Mouse (Mus musculus) midbrain, embryonic 13.5 days (tissue): Measurements from ENCODE around the gene Tm7sf2. TPM values are rescaled to one million over a fixed set of nuclear protein-coding genes. Genes with fewer than 3 reads are reported as not detected.

ENCODE experiments used
- ATAC-seq: fragments of 200-750 bp; cut with Nextera tagmentation; 2 replicates; pipeline ENCODE4 v1.8.0; 2017; ENCODE audit warnings: mild to moderate bottlenecking, moderate TSS enrichment, moderate library complexity
- H3K27ac ChIP-seq: fragments of 300-500 bp; sonication (generic); 2 replicates; pipeline ENCODE4 v1.5.1; 2015; ENCODE audit warnings: inconsistent platforms, mild to moderate bottlenecking, moderate library complexity
- H3K27me3 ChIP-seq: fragments of 300-500 bp; sonication (generic); 2 replicates; pipeline ENCODE4 v1.6.1; 2015; ENCODE audit warnings: mild to moderate bottlenecking, inconsistent platforms
- H3K36me3 ChIP-seq: fragments of 300-500 bp; sonication (generic); 2 replicates; pipeline ENCODE4 v1.6.1; 2015; ENCODE audit warnings: mild to moderate bottlenecking, inconsistent platforms
- H3K4me1 ChIP-seq: fragments of 300-500 bp; sonication (generic); replicated peaks from 2 replicates; pipeline ENCODE4 v1.6.1; 2015; ENCODE audit warnings: inconsistent platforms
- H3K4me2 ChIP-seq: fragments of 300-500 bp; sonication (generic); replicated peaks from 2 replicates; pipeline ENCODE4 v1.6.1; 2015; ENCODE audit warnings: moderate library complexity, mild to moderate bottlenecking, inconsistent platforms
- H3K4me3 ChIP-seq: fragments of 300-500 bp; sonication (generic); replicated peaks from 2 replicates; pipeline ENCODE4 v1.5.1; 2015; ENCODE audit warnings: mild to moderate bottlenecking, inconsistent platforms
- H3K9ac ChIP-seq: fragments of 300-500 bp; sonication (generic); replicated peaks from 2 replicates; pipeline ENCODE4 v1.6.1; 2015; ENCODE audit warnings: mild to moderate bottlenecking, inconsistent platforms
- H3K9me3 ChIP-seq: fragments of 300-500 bp; sonication (generic); 2 replicates; pipeline ENCODE4 v1.6.1; 2016; ENCODE audit warnings: mild to moderate bottlenecking, inconsistent platforms
- WGBS: fragments of 180-500 bp; shearing (Covaris S2); methylation state at CpG from one replicate; pipeline ENCODE4 v1.1.7; 2015; 5-methylcytosine and 5-hydroxymethylcytosine counted together
- polyA plus RNA-seq: library from polyadenylated mRNA; unstranded; fragments of >200 nt; fragmentation: Nextera tagmentation; extraction: Ambion mirVana; gene quantifications from 2 replicates; pipeline ENCODE4 v1.2.1, GENCODE M21; 2015

The Tm7sf2 gene
- polyA plus RNA-seq, 1 experiment from 2014 or later, result 44.1 TPM

DNA sequence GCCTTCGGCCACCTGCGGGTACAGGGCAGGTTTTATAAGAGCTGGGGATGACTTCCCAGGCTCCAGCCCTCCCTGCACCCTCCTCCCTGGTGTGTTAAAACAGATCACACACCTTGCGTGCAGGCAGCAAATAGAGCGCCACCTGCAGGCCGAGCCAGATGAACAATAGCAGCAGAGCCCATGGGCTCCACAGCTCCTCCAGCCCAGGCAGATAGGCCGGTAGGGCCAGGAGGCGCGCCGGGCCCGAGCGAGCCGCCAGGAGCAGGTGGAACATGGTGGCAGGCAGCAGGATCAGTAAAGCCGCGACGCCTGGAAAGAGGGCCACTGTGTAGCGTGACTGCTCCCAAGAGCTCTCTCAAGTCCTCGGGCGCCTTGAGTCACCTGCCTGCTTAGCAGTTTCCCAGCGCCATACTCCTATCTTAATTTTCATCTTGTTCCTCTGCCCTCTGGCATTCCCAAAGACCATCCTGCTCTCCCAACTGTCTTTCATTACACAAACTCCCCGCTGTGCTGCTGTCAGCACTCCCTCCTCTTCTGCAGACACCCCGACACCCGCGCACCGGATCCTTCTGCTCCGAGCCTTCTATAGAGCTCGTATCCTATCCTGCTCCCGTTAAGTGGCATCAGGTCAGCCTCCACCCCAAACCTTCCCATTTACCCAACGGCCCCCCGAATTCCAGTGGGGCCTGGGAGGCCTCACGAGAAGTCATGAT lies 1.0 kb downstream of the Tm7sf2 start:
- Histone ChIP-seq H3K36me3 (peaks cover 28% of the 10 kb centered on the region), H3K27me3 (no peaks in the 10 kb centered on the region), H3K4me3 (peak overlapping the region; percentile 62), H3K4me2 (peak overlapping the region; percentile 93), H3K9me3 (no peaks in the 10 kb centered on the region), H3K27ac (peak overlapping the region; percentile 93), H3K9ac (peak overlapping the region; percentile 84), H3K4me1 (peaks cover 48% of the 10 kb centered on the region)
- ATAC-seq, result peak; percentile 76
- WGBS, result under 1% methylated on average over 30 of the region's 30 CpGs

DNA sequence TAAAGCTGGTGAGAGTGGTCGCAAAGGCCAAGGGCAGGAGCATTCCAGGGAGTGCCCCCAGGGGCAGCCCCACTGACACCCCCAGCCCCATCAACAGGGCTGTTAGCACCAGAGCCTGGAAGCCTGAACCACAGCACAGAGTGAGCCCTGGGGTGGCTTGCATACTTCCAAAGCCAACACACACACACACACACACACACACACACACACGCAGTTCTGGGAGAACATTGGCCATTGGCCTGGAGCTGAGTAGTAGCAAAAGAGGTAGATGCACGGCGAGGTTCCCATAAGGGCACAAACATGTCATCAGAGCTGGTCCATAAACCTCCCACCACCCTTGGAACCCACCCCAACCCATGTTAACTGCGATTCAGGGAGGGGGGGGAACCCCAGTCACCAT lies 1.6 kb downstream of the Tm7sf2 start:
- H3K4me1 ChIP-seq, result peaks cover 54% of the 10 kb centered on the region
- H3K4me3 ChIP-seq, result peak overlapping the region; percentile 62
- 43% methylated on average over 5 of the region's 5 CpGs for WGBS
- H3K36me3 ChIP-seq, result peaks cover 28% of the 10 kb centered on the region
- peak overlapping the region; percentile 93 for H3K4me2 ChIP-seq
- H3K9ac ChIP-seq, result peak overlapping the region; percentile 84
- H3K27ac ChIP-seq, result peak overlapping the region; percentile 93
- H3K9me3 ChIP-seq, result no peaks in the 10 kb centered on the region
- H3K27me3 ChIP-seq, result no peaks in the 10 kb centered on the region
- ATAC-seq, result peak; percentile 35

DNA sequence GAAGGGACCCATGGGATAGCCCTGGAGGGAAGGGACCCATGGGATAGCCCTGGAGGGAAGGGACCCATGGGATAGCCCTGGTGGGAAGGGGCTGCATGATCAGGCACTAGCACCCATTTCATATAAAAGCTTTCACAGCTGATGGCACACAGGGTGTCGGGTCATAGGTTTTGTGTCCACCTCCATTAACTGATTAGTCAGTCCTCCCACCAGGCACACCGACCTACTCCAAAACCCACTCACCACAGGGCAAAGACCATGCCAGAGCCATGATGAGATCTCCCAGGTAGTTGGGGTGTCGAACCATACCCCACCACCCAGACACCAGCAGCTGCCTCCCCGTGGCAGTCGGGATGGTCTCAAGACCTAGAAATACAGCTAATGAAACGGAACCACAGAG lies 5.1 kb downstream of the Tm7sf2 start:
- WGBS, result 93% methylated on average over 6 of the region's 6 CpGs
- Histone ChIP-seq H3K27me3 (no peaks in the 10 kb centered on the region), H3K4me3 (peak overlapping the region; percentile 91; the same call in 1 of the 2 replicates), H3K4me2 (peak overlapping the region; percentile 99), H3K9me3 (no peaks in the 10 kb centered on the region), H3K27ac (no peak overlapping the region), H3K36me3 (peaks cover 10% of the 10 kb centered on the region), H3K9ac (peak overlapping the region; percentile 98), H3K4me1 (peaks cover 65% of the 10 kb centered on the region)
- no peak for ATAC-seq

DNA sequence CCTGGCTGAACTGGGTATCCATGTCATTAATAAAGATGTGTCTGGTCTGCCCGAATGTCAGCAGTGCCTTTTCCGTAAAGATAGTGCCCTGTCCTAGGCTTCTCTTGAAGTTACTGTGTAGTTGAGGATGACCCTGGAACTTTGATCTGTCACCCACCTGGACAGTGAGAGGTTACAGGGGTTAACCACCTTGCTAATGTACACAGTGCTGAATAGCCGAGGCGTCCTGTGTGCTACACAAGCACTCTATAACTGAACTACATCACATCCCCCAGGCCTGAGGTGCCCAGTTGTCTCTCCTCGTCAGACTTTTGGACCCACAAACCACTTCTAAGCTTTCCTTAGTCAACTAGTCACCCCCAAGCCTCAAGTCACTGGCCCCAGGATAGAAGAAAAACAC lies 5.8 kb downstream of the Tm7sf2 start:
- Histone ChIP-seq H3K9me3 (no peaks in the 10 kb centered on the region), H3K4me2 (peak overlapping the region; percentile 99), H3K4me3 (peak overlapping the region; percentile 91), H3K27me3 (no peaks in the 10 kb centered on the region), H3K4me1 (peaks cover 59% of the 10 kb centered on the region), H3K9ac (peak overlapping the region; percentile 98), H3K36me3 (peaks cover 10% of the 10 kb centered on the region), H3K27ac (0 out of 2 replicates have a peak overlapping the region, but pooled peaks have one; percentile 93)
- ATAC-seq, result no peak
- 77% methylated on average over 5 of the region's 5 CpGs for WGBS

DNA sequence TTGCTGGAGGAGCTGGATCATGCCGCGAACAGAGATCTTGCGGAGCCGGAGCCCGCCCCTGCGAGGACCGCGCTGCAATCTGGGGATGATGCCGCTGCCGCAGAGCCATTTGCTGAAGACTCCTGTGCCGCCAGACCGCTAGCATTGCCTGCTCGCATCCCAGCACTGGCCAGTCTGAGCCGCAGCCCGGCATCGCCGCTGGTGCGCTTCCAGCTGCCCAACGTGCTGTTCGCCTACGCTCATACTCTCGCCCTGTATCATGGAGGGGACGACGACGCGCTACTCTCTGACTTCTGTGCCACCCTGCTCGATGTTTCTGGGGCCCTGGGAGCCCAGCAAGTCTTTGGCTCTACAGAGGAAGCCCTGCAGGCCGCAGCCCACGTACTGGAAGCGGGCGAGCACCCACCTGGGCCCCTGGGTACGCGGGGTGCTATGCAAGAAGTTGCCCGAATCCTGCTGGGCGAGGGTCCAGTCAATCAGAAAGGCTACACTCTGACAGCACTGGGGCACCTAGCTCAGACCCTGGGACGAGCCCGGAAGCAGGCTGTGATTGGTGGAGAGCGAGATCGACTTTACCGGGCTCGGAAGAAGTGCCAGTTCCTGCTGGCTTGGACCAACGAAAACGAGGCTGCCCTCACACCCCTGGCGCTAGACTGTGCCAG lies 6.4 kb downstream of the Tm7sf2 start:
- peak; percentile 12; the same call in 1 of the 2 replicates for ATAC-seq
- 3% methylated on average over 44 of the region's 44 CpGs for WGBS

DNA sequence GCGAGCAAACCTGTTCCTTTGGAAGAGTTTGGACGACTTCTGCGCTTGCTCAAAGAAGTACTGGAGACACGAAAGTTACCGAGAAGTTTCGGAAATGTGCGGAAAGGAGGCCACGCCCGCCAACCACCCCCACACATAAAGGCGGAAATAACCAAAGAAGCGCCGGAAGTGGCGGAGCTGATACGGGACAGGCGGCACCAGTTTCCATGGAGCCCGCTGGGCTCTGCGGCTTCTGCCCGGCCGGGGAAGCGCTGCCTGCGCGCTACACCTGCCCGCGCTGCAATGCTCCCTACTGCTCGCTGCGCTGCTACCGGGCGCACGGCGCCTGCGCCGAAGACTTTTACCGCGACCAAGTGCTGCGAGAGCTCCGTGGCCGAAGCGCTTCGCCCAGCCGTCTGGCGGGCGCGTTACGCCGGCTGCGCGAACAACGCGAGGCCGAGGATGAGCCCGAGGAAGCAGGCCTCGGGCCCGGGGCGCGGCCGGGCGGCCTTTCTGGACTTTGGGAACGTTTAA lies 7.1 kb downstream of the Tm7sf2 start, which contains the start of gene Znhit2:
Znhit2 (plus strand) TSS at position 172 of the 513 bp plus-strand sequence.
- peak within 1 kb of the TSS; percentile 98 for H3K9ac ChIP-seq
- H3K27me3 ChIP-seq, result no peaks in the 10 kb centered on the region
- WGBS, result under 1% methylated on average over 58 of the region's 58 CpGs
- peak; percentile 77 for ATAC-seq
- no peaks in the 10 kb centered on the region for H3K9me3 ChIP-seq
- peaks cover 10% of the 10 kb centered on the region for H3K36me3 ChIP-seq
- peaks cover 56% of the 10 kb centered on the region for H3K4me1 ChIP-seq
- peak within 1 kb of the TSS; percentile 99 for H3K4me2 ChIP-seq
- H3K27ac ChIP-seq, result peak within 1 kb of the TSS; percentile 93
- H3K4me3 ChIP-seq, result peak within 1 kb of the TSS; percentile 91

More for the DNA sequence above, 6.4 kb downstream of the Tm7sf2 start:
- H3K4me1 ChIP-seq, result peaks cover 56% of the 10 kb centered on the region
- peak overlapping the region; percentile 91 for H3K4me3 ChIP-seq
- peaks cover 10% of the 10 kb centered on the region for H3K36me3 ChIP-seq
- H3K9me3 ChIP-seq, result no peaks in the 10 kb centered on the region
- H3K27ac ChIP-seq, result peak overlapping the region; percentile 93
- peak overlapping the region; percentile 98 for H3K9ac ChIP-seq
- H3K4me2 ChIP-seq, result peak overlapping the region; percentile 99
- no peaks in the 10 kb centered on the region for H3K27me3 ChIP-seq

DNA sequence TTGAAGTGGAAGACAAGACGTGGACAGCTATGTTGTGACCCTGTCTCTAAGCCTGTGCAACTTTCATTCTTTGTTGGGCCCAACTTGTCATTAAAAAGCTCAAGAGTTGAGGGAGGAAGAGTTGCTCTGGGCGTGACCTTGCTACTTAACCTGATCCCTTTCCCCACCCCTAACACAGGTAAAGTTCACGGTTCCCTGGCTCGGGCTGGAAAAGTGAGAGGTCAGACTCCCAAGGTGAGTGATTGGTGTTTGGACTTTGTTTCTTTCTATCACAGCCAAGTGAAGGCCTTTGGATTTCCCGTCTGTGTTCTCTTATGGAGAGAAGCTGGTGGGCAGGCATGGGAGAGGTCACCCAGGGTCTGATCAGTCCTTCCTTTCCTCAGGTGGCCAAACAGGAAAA lies 9.2 kb downstream of the Tm7sf2 start:
- Histone ChIP-seq H3K4me3 (peak overlapping the region; percentile 81), H3K36me3 (peaks cover 28% of the 10 kb centered on the region), H3K27ac (no peak overlapping the region)

DNA sequence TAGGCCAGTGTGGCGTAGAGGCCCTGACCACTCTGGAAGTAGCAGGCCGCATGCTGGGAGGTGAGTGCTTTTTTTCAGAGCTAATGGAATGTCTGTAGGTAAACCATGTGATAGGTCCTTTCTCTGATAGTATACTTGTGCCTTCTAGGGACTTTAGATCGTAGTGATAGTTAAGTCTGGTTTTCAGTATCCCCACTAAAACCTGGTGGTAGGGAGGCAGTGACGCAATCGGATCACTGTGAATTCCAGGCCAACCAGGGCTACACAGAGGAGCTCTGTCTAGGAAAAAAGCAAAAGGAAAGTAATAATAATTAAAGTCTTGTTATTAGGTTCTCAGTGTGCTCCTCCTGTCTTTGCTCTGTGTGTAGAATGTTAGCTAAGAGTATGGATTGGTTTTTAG lies 9.7 kb downstream of the Tm7sf2 start:
- peak overlapping the region; percentile 91 for H3K9ac ChIP-seq
- peaks cover 32% of the 10 kb centered on the region for H3K36me3 ChIP-seq
- peaks cover 46% of the 10 kb centered on the region for H3K4me1 ChIP-seq
- H3K27me3 ChIP-seq, result no peaks in the 10 kb centered on the region
- H3K9me3 ChIP-seq, result no peaks in the 10 kb centered on the region
- 0 out of 2 replicates have a peak, but pooled peaks have one; percentile 0 for ATAC-seq
- H3K4me2 ChIP-seq, result peak overlapping the region; percentile 86
- H3K27ac ChIP-seq, result no peak overlapping the region
- 35% methylated on average over 5 of the region's 5 CpGs for WGBS
- peak overlapping the region; percentile 81 for H3K4me3 ChIP-seq

More for the DNA sequence above, 9.2 kb downstream of the Tm7sf2 start:
- Histone ChIP-seq H3K4me1 (peaks cover 51% of the 10 kb centered on the region), H3K9me3 (no peaks in the 10 kb centered on the region), H3K9ac (peak overlapping the region; percentile 91), H3K4me2 (peak overlapping the region; percentile 86), H3K27me3 (no peaks in the 10 kb centered on the region)
- WGBS, result 82% methylated on average over 5 of the region's 5 CpGs
- ATAC-seq, result no peak

DNA sequence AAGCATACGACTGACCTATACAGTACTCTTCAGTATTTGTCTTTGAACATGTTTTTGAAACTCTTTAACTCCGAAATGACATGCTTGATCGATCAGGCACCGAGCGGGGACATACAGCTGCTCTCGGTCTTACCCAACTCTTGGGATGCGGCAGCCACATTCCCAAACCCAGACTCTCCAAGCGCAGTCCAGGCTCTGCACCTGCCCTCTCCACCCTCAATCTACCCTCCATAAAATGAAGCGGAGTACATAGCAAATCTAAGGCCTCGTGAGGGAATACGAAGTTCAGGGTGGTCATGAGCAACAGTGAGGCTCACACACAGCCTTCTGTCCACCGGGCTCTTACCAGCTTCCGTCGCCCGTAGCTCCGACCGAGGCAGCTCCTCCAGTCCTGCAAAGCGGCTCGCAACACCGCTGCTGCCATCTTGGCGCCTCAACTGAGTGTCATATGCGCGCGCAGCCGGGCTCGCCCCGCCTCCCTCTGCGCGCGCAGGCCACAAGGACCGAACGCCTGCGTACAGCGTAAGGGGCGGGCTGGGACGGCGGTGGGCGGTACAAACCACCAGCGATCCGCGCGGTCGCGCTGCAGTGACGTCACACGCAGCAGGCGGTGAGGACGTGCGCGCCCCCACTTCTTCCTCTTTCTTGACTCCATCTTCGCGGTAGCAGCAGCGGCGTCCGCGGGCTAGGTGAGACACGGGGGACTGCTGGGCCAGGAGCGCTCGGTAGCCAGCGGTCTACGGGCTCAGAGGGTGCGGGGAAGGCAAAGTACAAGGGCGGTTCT lies 10.7 kb downstream of the Tm7sf2 start, which contains the start of the genes Mrpl49 and Fau:
Mrpl49 (minus strand) TSS at position 473 of the 784 bp plus-strand sequence.
Fau (plus strand) TSS at position 532 of the 784 bp plus-strand sequence.
- Histone ChIP-seq H3K4me2 (peak within 1 kb of the TSS; percentile 87), H3K27me3 (no peaks in the 10 kb centered on the region), H3K4me1 (peaks cover 36% of the 10 kb centered on the region), H3K4me3 (peak within 1 kb of the TSS; percentile 81), H3K9ac (peak within 1 kb of the TSS; percentile 91), H3K27ac (peak within 1 kb of the TSS; percentile 81), H3K9me3 (no peaks in the 10 kb centered on the region), H3K36me3 (peaks cover 43% of the 10 kb centered on the region)
- WGBS, result under 1% methylated on average over 63 of the region's 63 CpGs
- peak; percentile 88 for ATAC-seq

DNA sequence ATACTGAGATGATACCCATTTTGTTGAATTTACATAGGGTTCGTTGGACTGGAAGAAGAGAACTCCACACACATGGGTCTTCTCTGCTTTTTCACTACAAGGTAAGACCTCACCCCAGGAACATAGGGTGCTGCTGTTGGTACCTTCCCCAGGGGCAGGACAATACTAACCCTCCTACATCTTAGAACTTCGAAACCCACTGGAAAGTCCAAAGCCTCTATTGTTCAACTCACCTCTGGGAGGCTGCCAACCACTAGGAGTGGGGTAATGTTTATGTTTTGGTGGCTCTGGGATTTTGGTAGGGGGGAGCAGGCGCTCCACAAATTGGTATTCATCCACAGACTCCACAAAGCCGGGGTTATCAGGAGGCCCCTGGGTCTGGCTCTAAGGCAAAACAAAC lies 11.5 kb downstream of the Tm7sf2 start:
- H3K9ac ChIP-seq, result peak overlapping the region; percentile 78
- H3K36me3 ChIP-seq, result peaks cover 51% of the 10 kb centered on the region
- H3K27ac ChIP-seq, result no peak overlapping the region
- ATAC-seq, result no peak
- 57% methylated on average over 4 of the region's 4 CpGs for WGBS
- H3K4me2 ChIP-seq, result peak overlapping the region; percentile 87
- H3K4me3 ChIP-seq, result peak overlapping the region; percentile 81
- no peaks in the 10 kb centered on the region for H3K27me3 ChIP-seq
- peaks cover 28% of the 10 kb centered on the region for H3K4me1 ChIP-seq
- no peaks in the 10 kb centered on the region for H3K9me3 ChIP-seq

DNA sequence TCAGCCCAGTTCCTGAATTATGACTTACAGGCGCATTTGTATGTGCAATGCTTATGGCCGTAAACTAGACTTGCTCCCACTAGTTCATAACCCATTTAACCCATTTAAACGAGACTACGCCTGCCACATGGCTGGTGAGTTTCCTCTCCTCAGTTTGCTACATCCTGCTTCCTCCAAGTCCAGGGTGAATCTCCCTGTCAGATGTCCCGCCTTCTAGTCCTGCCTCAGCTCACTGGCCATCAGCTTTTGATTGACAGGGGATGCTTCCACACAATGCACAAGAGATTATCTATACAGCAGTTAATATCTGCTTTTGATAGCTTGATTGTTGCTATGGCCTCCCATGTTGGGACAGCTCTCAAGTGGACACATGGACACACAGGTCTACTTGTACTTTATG lies 13.9 kb downstream of the Tm7sf2 start:
- Histone ChIP-seq H3K4me2 (no peak overlapping the region), H3K9ac (no peak overlapping the region), H3K27ac (no peak overlapping the region), H3K9me3 (no peaks in the 10 kb centered on the region), H3K27me3 (no peaks in the 10 kb centered on the region), H3K4me3 (no peak overlapping the region), H3K36me3 (peaks cover 70% of the 10 kb centered on the region), H3K4me1 (peaks cover 21% of the 10 kb centered on the region)
- 89% methylated on average over 5 of the region's 5 CpGs for WGBS
- no peak for ATAC-seq
